Mouse (Mus musculus) megakaryocyte, embryonic 14.5 days (primary cell): ENCODE results near the gene Sla2.

Experiments
- FLI1 ChIP-seq: IDR thresholded peaks from 2 replicates; pipeline ENCODE4 v1.6.1; 2012; ENCODE audit warnings: low read length, inconsistent platforms, mixed read lengths
- GATA1 ChIP-seq: IDR thresholded peaks from 3 replicates; pipeline ENCODE4 v1.6.1; 2012; ENCODE audit warnings: mixed read lengths, low read length, inconsistent platforms, borderline replicate concordance

- TF ChIP-seq FLI1 (no peak), GATA1 (no peak)
Measured at GRCm38 (mm10) chr2:156868994-156869393, 18.0 kb downstream of the Sla2 start.
